Mouse (Mus musculus) thymus, postnatal 4 days (tissue): ENCODE results near the gene Gm27021.

Experiments
- DNase-seq: peaks from one replicate; pipeline ENCODE4 v3.0.0; 2021

Gm27021 gene

DNA sequence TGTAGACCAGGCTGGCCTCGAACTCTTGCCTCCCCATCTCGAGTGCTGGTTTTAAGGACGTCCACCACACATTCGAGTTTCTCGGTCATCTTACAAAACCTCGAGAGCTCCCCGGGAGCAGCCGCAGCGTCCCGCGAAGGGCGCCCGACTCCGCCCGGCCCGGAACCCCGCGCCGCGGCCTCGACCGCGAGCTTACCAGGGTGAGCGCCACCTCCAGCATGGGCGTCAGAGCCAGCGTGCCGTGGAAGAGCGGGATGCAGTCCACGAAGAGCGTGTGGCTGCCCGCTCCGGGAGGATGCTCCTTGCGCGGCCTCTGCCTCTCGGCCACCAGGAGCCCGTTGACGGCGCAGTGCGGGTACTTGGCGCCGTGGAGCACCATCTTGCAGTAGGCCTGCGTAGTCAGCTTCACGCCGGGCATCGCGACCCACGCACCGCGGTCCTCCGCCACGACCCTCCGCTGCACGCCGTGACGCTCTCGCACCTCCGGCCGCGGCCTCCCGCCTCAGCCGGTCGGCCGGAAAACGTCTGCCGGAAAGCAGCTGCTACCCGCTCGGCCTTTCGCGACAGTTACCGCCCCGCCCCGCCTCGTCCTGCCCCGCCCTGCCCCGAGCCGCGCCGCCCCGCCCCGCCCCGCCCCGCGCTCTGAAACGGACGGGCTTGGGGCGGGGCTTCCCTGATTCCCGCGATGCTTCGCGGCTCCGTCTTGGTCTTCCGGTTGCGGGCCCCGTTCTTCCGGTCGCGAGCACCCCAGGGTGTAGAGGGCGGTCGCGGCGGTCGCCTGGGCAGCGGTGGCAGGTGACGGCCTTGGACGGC lies at the start of gene Gm27021, which contains the start of gene Cox4i1:
Gene Gm27021 (minus strand): TSS at position 519 of the 813 bp plus-strand sequence.
Gene Cox4i1 (plus strand): TSS at position 662 of the 813 bp plus-strand sequence.
- peak; percentile 98 for DNase-seq

DNA sequence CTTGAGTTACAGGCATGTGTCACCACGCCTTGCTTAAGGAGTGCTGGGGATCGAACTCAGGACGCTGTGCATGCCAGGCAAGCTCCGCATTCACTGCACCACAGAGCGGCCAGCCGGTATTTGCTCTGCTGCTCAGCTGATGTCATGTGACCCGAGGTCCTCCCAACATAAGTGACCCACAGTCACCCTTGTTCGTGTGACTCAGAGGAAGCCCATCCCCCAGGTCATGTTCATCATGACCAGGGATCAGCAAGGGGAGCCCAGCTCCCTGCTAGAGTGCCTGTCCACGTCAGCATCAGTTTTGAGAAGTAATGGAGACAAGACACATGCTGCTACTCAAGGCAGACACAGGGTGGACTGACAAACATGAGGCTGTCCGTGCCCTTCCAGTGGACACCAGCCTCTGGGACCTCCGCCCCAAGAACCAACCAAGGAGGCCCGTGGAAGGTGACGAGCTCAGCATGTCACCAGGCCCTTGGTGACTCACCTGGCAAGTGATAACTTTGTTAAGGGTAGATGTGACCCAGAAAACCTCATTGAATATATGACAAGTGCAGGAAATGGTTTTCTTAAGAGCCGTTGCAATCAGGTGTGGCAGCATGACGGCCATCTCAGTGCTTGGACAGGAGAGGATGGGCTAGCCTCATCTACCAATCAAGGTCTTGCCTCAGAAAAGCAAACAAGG lies 48.3 kb upstream of the Gm27021 start:
- DNase-seq: no peak

DNA sequence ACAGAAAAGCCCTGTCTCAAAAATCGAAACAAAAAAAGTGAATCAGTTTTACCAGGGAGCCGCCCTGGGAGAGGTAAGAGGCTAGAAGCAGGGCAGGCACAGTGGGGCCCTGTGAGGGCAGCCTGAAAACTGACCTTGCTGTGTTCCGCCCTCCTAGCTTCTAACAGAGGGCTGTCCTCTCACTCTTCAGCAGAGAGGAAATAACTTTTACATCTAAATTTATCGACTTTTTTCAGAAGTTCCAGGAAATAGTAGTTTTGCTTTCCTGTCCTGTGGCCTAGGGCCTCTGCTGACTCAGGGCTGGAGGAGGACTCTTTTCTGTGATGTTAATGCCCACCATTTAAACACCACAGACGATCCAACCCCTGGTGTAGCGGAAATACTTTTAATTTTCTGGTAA lies 47.3 kb upstream of the Gm27021 start:
- no peak for DNase-seq

DNA sequence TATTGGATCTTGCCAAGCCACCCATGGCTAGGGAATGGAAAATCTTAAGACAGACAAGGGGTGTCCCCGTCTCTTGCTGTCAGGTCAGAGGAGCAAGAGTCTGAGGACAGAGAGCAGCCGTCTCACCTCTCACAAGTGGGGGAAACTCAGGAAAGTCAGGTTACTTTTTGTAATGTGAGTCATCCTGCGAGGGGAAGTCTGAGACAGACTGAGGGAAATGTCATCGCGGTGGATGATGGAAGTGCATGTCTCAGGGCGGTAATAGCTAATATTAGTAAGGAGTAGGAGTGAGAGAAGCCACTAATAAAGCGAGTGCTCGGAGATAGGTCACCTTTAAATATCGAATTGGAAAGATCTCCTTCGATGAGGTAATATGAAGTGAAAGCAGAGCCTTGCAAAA lies 41.3 kb upstream of the Gm27021 start:
- no peak for DNase-seq

DNA sequence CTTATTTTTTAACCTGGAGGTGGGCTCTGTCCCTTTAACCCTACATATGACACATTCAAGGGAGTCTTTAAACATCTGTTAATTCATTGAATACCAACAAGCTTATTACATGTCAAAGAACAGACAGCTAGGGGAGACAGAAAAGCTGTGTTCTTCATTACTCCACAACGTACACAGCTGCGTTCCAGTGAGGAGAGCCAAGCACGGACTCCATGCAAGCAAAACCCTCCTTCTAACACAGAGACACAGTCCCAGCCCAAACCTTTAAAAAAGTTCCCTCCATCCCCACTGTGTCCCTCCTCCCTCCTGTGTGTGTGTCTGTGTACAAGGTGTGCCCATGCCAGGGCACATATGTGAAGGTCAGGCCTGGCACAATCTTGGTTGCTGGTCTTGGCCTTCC lies 38.3 kb upstream of the Gm27021 start:
- DNase-seq: no peak

DNA sequence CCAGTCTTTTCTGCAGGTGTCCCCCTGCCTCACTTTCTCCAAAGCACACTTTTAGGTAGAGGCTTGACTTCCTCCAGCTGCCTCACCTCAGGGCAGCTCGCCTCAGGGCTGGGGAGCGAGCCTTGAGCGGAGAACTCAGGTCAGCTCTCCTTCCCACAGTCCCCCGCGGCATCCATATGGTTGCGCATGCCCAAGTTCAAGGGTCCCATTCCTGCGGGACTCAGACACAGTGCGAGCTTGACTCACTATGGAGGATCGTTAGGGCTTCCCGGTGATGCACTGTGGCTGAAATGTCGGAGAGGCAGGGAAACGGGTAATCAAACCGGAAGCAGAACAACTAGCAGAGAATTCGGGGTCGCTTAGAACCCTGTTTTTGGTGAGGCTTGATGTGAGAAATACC lies 37.3 kb upstream of the Gm27021 start:
- no peak for DNase-seq

DNA sequence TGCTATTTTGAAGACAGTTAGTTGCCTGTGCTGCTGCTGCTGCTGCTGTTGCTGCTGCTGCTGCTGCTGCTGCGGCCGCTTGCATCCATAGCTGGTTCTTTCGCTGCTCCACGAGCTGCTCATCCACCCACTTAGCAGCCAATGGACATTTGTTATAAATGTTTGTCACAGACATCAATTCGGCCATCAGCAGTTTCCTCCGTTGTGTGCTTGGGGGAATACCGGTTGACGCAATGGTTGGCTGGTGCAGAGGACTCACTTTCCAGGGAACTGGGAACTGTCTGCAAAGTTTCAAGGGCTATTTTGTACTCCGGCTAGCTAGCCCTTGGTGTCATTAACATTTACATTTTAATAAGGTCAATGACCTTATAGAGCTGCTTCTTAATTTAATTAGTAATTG lies 36.3 kb upstream of the Gm27021 start:
- DNase-seq: no peak

DNA sequence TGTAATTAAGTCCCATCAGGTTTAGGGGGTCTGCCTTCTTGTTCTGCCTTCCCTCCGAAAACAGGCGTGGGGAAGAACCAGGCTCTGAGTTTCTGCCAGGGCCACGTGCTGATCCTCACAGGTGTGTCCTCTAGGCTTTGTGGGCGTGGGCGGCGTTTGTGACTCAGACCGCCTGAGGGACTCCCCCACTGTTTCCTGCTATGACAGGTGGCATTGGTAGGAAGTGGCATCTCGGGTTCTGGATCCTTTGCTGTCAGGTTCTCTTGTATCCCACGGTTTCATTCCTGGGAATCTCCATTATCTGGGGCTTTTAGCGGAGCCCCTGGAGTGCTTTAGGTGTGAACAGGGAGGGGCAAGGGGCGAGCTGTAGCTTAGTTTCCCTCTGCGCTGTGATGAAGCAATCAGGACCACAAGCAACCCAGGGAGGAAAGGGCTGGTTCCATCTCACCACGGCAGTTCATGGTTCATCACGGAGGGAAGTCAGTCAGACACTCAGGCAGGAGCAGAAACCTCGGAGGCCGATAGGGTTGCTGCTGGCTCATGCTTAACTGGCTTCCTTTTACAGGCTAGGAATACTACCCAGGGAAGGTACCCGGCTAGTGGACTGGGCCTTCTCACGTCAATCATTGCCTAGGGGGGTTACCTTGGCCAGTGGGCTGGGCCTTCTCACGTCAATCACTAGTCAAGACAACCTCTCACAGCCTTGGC lies 34.0 kb upstream of the Gm27021 start:
- peak; percentile 80 for DNase-seq

DNA sequence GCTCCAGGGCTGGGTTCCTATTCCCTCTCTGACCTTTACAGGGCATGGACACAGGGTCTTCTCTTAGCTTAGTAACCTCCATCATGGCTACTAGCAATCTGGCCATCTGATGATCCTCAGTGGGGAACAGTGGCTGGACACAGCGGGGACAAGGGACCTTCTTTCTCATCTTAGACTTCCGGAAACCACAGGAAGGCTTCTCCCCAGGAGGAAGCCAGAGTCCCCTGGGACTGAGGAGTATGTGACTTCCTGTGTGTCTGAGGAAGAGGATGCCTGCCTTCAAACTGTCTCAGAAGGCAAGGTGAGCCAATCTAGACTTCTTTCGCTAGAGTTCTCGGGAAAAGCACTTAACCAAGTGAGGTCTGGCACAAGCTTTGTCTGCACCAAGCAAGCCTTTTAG lies 32.2 kb upstream of the Gm27021 start:
- DNase-seq: no peak

DNA sequence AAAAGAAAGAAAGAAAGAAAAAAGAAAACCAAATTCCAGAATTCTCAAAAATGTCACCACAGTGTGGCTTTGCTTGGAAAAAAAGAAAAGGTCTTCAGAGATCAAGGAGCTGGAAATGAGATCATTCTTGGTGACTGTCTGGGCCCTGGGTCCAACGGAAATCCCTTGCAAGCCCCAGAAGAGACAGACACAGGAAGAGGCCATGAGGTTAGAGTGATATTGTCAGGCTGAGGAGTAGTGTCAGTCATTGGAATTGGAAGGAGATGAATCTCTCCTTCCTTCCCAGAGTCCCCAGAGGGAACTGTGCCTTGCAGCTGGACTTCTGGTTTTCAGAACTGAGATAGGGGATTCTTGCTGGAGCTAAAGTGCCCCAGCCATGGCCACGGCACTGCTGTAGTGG lies 31.7 kb upstream of the Gm27021 start:
- DNase-seq: no peak

DNA sequence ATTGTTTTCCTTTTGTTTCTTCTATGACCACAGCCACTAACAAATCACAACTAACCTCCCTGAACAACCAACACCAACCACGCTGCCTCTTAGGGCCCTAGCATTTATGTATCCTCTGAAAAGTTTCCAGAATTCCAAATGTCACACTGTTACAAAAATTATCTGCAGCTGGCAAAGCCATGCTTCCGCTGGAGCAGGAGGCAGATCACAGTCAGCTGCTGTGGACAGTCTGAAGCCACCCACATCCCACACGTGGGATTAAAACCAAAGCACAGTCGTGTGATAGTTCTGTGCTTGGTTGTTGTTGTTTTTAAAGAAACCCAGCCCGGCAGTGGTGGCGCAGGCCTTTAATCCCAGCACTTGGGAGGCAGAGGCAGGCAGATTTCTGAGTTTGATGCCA lies 31.2 kb upstream of the Gm27021 start:
- no peak for DNase-seq

DNA sequence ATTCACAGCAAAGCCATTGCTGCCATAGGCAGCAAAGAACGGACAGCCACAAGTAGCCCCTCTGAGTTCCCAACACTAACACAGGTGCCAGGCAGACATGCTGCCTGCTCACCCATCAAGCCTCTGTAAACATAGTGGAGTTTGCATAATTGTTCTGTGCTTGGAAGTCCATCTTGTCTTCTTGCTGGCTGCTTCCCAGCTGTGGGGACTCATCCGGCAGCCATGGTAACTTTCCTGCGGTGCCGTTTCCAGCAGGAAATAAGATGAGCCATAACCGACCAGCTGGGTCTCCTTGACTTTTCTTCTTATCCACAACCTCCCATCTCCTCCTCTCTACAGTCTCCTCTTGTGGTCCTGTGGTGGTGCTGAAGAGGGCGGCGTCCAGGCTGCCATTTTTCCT lies 30.5 kb upstream of the Gm27021 start:
- DNase-seq: no peak

DNA sequence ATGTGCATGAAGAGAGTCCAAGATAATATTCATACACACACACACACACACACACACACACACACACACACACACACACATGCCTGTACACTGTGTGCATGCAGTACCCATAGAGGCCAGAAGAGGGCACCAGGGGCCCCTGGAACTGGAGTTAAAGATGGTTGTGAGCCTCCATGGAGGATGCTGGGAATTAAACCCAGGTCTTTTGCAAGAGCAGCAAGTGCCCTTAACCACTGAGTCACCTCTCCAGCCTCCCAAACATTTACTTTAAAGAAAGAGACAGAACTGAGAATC lies 30.0 kb upstream of the Gm27021 start:
- DNase-seq: peak; percentile 62

DNA sequence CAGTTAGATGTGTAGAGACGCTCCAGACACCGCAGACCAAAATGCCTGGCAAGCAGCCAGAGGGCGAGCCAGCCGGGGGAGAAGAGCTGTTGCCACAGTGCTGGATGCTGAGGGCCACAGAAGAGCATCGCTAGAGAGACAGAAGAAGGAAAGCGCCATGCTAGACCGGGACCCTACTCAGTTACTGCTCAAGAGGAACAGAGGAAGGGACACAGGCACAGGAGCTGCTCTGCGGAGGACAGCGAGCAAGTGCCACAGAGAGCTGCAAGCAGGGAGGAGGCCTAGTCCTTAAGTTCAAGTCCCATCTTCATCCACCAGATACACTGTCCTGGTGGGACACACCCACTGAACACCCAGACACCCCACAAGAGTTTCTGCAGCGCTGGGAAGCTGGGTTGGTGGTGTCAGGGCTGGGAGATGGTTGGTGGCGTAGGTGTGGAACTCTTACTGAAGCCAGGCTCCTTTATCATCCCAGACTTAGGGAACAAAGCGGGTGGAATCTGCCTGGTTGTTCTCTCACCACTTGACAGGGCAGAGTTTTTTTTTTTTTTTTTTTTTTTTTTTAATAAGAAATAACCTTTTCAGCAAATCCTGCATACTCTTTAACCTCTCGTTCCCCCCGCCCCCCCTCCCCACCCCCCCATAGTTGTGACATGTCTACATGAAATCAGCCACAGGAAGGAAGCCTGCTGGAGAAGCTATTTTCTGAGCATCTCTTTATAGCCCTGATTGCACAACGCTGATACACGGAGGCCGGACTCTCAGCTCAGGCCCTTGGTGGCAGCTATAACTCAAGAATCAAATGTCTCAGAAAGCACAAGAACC lies 29.5 kb upstream of the Gm27021 start:
- DNase-seq: peak; percentile 74

DNA sequence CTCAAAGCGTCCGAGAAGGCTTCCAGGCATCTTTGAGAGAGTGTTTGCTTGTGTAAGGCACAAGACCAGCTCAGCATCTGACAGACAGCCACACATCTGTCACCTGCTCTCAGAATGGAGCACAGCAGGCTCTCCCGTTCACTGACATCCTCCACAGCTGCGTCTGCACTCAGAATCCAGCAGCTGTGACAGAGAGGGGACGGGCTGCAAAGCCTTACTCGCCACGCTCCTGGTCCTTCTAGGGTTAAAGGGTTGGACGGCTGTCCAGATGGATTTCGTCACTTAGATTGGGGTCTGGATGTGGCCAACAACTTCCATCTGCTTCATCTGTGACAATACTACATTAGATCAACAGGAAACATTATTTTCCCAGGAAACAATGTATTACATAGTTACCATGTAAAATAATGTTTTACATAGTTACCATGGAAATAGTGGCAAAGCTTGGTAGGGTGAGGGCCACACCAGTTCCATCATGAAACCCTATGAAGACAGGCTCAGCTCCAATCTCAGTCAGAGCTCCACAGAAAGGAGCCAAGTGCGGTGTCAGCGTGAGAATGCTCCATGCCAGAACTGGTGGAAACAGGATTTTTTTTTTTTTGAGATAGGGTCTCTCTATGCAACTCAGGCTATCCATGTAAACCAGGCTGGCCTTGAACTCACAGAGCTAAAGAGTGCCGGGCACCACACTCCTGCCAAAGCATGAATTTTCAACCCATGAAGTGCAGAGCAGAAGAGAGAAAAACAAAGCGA lies 28.7 kb upstream of the Gm27021 start:
- DNase-seq: peak; percentile 67

DNA sequence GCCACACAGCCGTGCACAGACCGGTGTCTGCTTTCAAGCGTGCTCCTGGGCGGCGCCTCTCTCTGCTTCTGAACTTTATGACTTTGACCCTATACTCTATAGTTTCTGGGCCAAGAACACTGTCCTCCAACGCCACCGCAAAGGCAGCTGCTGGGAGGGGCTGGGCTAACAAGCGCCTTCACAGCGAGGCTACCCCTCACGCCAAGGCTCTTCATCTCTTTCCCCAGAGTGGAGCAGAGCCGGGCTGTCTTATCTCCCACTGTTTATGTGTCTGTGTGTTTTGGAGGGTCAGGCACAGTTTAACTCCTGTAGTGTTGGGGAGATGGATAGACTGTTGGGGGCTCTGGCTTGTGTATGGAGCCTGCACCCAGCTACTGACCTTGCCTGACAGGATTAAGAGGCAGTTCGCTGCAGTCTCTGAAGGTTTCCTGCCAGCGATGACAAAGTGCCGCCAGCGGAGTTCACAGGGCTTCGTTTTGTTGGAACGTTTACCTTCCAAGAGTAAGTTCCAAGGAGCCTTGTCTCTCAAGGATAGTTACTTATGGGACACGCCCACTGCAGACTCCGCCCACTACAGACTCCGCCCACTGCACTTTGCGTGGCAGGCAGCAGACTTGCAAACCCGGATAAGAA lies 26.1 kb upstream of the Gm27021 start:
- DNase-seq: peak; percentile 51

DNA sequence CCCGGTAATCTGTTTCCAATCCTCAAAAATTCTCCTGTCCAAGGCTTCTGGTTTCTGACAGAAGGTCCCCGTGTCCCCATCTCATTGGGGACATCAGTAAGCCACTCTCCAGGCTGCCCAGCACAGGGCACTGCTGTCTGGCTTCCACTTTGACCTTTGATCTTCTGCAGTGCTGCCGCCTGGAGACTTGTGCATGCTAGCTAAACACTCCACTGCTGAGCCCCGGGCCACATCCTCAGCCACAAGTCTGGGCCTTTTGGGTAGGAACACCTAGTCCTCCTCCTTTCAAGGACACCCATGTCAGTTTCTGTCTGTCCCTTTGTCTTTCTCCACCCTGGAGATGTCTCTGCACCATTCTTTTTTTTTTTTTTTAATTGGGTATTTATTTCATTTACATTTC lies 25.1 kb upstream of the Gm27021 start:
- DNase-seq: no peak

DNA sequence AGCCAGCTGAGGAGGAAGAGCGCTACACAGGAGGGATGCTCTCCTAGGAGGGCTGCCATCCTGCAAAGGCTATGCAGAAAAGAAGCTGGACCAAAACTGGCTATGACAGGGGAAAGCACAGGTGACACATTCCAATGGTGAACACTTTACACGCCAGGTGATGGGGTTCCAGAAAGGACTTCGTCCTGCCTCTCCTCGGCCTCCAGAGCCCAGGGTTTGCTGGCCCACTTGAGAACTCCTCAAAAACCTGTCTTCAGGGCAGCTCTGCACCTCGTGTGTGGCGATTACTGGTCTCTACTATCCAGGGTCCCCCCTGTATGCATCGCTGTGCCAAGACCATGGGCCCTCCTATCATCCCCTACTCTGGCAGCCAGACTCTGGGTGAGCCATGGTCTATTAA lies 20.6 kb upstream of the Gm27021 start:
- no peak for DNase-seq

DNA sequence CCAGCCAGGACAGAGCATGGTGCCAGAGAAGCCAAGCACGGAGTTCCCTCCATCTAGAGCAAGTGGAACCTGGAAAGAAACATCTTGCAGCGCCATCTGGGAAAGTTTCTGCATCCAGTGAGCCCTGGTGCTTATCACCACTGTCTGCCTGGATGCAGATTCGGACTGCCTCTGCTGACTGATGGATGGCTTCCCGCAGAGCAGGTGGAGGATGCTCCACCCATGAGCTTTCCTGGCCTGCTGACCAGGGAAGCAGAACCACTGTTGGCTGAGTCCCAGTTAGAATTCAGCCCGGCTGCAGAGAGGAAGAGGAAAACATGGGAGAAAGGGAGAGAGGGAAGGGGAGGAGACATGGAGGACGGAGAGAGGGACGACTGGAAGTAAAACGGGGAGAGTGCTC lies 19.9 kb upstream of the Gm27021 start:
- no peak for DNase-seq

DNA sequence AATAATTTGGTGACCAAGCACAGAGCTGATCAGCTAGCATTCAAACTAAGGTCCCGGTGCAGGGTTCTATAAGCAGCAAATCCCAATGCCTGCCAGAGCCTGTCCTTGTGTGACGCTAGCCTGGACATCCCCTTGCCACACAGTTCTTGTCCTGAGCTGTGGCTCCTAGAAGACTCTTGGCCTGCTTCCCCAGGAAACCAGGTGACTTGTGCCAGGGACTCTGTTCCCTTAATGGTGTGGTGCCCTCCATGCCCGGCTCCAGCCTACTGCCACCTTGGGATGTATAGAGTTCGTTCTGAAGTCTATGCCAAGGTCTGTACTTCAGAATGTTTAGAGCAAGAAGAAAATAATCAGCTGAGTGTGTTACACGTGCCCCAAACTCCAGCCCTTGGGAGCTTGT lies 18.7 kb upstream of the Gm27021 start:
- DNase-seq: no peak

DNA sequence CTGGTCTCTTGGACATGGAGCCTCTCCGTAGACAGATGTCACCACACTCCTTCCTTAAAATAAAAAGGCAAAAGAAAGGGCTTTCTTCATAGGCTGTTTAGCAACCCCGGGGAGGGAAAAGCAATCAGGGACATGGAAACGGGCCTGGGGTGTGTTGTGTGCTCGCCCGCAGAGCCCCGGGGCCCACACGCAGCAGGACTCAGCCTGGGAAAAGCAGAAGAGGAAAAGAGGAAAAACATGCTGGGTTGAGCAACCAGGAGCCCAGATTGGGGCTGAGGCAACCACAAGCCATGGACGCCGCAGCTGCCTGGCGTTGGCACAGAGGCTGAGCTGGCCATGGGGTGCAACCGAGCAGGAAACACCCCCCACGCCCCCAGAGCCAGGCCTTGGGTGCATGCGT lies 18.2 kb upstream of the Gm27021 start:
- DNase-seq: no peak

DNA sequence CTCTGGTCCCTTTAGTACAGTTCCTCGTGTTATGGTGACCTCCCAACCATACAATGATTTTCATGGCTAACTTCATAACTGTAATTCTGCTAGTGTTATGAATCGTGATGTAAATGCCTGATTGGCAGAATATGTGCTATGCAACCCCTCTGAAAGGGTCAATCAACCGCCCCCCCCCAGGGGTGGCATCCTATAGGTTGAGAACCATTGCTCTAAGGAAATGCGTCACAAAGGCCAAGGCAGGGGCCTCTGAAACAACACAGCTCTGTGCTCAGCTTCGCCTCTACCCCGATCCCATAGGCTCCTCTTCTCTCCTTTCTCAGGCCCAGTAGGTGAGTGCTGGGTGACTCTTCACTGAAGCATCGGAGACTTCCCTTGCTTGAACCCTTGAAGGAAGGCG lies 17.7 kb upstream of the Gm27021 start:
- no peak for DNase-seq
